Mouse (Mus musculus) left cerebral cortex, postnatal 10 days (tissue): ENCODE results near the gene Gm10642. TPM values are rescaled to one million over a fixed set of nuclear protein-coding genes. Genes with fewer than 3 reads are reported as not detected.

Experiments used
- total RNA-seq, 2 experiments: library from RNA; stranded (reverse); gene quantifications; 2 replicates each; pipeline ENCODE4 v1.2.3; 2021

Gm10642 gene
- total RNA-seq, 2 experiments from 2014 or later = 1.7 to 2.0 TPM

Other genes starting within 250 kb of the Gm10642 start
- 1 to 10 TPM; 3.6 TPM for gene Ccnb2, start 234.7 kb upstream of the Gm10642 start, total RNA-seq
- 10 to 100 TPM; 36.1 to 39.8 TPM for gene Rnf111, start 152.5 kb upstream of the Gm10642 start, total RNA-seq
- gene Sltm, start 113.5 kb upstream of the Gm10642 start, total RNA-seq = 10 to 100 TPM; 43.6 to 45.4 TPM
- 10 to 100 TPM; 32.8 to 36.2 TPM for gene Mindy2, start 923 bp downstream of the Gm10642 start, total RNA-seq
- gene Adam10, start 22.7 kb downstream of the Gm10642 start, total RNA-seq = 10 to 100 TPM; 83.8 to 86.3 TPM